14 mouse cellular contexts compared by ENCODE assay signal in the genomic region with DNA sequence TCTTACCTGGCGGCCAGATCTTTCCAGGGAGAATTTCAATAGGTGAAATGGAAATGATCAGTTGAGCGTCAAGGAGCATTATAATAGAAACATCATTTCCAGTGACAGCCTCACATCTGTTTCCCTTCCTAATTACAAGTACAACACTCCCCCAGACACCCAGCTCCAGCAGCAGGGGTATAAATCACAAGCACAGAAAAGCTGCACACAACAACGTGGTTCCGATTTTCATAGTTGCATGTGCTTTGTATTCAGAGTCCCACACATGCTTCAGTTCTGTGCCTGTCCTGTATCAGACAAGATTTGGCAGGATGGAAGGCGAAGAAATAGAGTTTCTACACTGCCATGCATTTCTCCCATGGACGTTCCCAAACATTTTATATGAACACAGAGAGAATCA.
"Had no signal": no experiment of that assay in that cellular context is flagged by ENCODE, and none has a peak within 500 bp of the region (broad histone marks: within the 10 kb centered on the region; RNA-seq: fewer than 3 reads in every experiment).

No protein-coding gene starts in this region.

- H3K9ac ChIP-seq: intestine, embryonic 15.5 days; liver, embryonic 15.5 days; midbrain, embryonic 15.5 days had no signal

- DNase-seq: kidney, adult 18-20 months; layer of hippocampus, adult 9-11 months; layer of hippocampus, postnatal 36 days; lung, adult 2 months; lung, postnatal 36 days; right cerebral cortex, adult 18-20 months; right cerebral cortex, postnatal 25 days; thymus, postnatal 4 days had no signal

- H3K4me2 ChIP-seq: intestine, embryonic 15.5 days; liver, embryonic 11.5 days; liver, embryonic 15.5 days; midbrain, embryonic 15.5 days had no signal

- H3K4me3 ChIP-seq: intestine, embryonic 15.5 days; liver, embryonic 15.5 days; midbrain, embryonic 10.5 days; midbrain, embryonic 15.5 days had no signal

- H3K4me1 ChIP-seq: intestine, embryonic 15.5 days; liver, embryonic 15.5 days; midbrain, embryonic 10.5 days; midbrain, embryonic 15.5 days had no signal

- H3K27me3 ChIP-seq: intestine, embryonic 15.5 days; liver, embryonic 15.5 days; midbrain, embryonic 15.5 days had no signal

- ATAC-seq: intestine, embryonic 15.5 days; lung, postnatal 0 days; midbrain, embryonic 15.5 days had no signal

- H3K36me3 ChIP-seq: intestine, embryonic 15.5 days; liver, embryonic 15.5 days; midbrain, embryonic 10.5 days; midbrain, embryonic 15.5 days had no signal

- H3K9me3 ChIP-seq: intestine, embryonic 15.5 days; liver, embryonic 15.5 days; midbrain, embryonic 10.5 days; midbrain, embryonic 15.5 days had no signal

- H3K27ac ChIP-seq: intestine, embryonic 15.5 days; liver, embryonic 15.5 days; midbrain, embryonic 10.5 days; midbrain, embryonic 15.5 days had no signal
